Mouse (Mus musculus): Measurements from ENCODE around the gene Slco6c1. TPM values are rescaled to one million over a fixed set of nuclear protein-coding genes. Genes with fewer than 3 reads are reported as not detected.

Gene Slco6c1
- total RNA-seq (2014; rRNA removed), result not detected in 2 replicates
- not detected in 2 replicates for polyA plus RNA-seq (2012; rRNA removed)

GRCm38 (mm10) chr1:97128201-97128600, at the start of gene Slco6c1:
Gene Slco6c1 (minus strand): TSS chr1:97128301.
- no peaks in the 10 kb centered on the region for H3K27me3 ChIP-seq (ENCODE audit: control insufficient read depth, insufficient read depth, low read length)
- no peak within 1 kb of the TSS for H3K9ac ChIP-seq (ENCODE audit: low read depth, low read length)
- H3K27ac ChIP-seq (replicated peaks; ENCODE audit: insufficient read depth, low read depth, low read length), result no peak within 1 kb of the TSS
- H3K4me3 ChIP-seq (ENCODE audit: insufficient read depth, low read depth, low read length), result no peak within 1 kb of the TSS
- no peaks in the 10 kb centered on the region for H3K4me1 ChIP-seq (ENCODE audit: control insufficient read depth, insufficient read depth, low read length)
- no peak for DNase-seq (ENCODE audit: extremely low read depth, low read depth, low spot score)
- H3K36me3 ChIP-seq (ENCODE audit: control insufficient read depth, insufficient read depth, low read length), result no peaks in the 10 kb centered on the region
- 89% methylated on average over 6 of the region's 6 CpGs for WGBS
- no peaks in the 10 kb centered on the region for H3K79me2 ChIP-seq (ENCODE audit: control insufficient read depth, insufficient read depth, low read length)
- TF ChIP-seq CTCF (IDR thresholded peaks at IDR 0.05; ENCODE audit: low read depth, low read length) (no peak), POLR2A (IDR thresholded peaks at IDR 0.05; ENCODE audit: extremely low read depth, insufficient read depth, low read length) (no peak)

GRCm38 (mm10) chr1:97038982-97039381, 89.1 kb downstream of the Slco6c1 start:
- 38% methylated on average over 1 of the region's 1 CpGs for WGBS
- no peak overlapping the region for H3K27ac ChIP-seq (replicated peaks; ENCODE audit: insufficient read depth, low read depth, low read length)

GRCm38 (mm10) chr1:97038548-97038947, 89.6 kb downstream of the Slco6c1 start:
- TF ChIP-seq POLR2A (IDR thresholded peaks at IDR 0.05; ENCODE audit: extremely low read depth, insufficient read depth, low read length), result no peak
- TF ChIP-seq CTCF (IDR thresholded peaks at IDR 0.05; ENCODE audit: low read depth, low read length), result no peak
- no peaks in the 10 kb centered on the region for H3K27me3 ChIP-seq (ENCODE audit: control insufficient read depth, insufficient read depth, low read length)
- 11% methylated on average over 2 of the region's 2 CpGs for WGBS
- no peaks in the 10 kb centered on the region for H3K36me3 ChIP-seq (ENCODE audit: control insufficient read depth, insufficient read depth, low read length)
- H3K4me3 ChIP-seq (ENCODE audit: insufficient read depth, low read depth, low read length), result no peak overlapping the region
- H3K79me2 ChIP-seq (ENCODE audit: control insufficient read depth, insufficient read depth, low read length), result no peaks in the 10 kb centered on the region
- H3K9ac ChIP-seq (ENCODE audit: low read depth, low read length), result no peak overlapping the region
- no peaks in the 10 kb centered on the region for H3K4me1 ChIP-seq (ENCODE audit: control insufficient read depth, insufficient read depth, low read length)
- DNase-seq (ENCODE audit: extremely low read depth, low read depth, low spot score), result peak; percentile 1
- H3K27ac ChIP-seq (replicated peaks; ENCODE audit: insufficient read depth, low read depth, low read length), result no peak overlapping the region

More at GRCm38 (mm10) chr1:97038982-97039381, 89.1 kb downstream of the Slco6c1 start:
- no peak for TF ChIP-seq POLR2A (IDR thresholded peaks at IDR 0.05; ENCODE audit: extremely low read depth, insufficient read depth, low read length)
- no peak for TF ChIP-seq CTCF (IDR thresholded peaks at IDR 0.05; ENCODE audit: low read depth, low read length)
- H3K4me3 ChIP-seq (ENCODE audit: insufficient read depth, low read depth, low read length), result no peak overlapping the region
- H3K9ac ChIP-seq (ENCODE audit: low read depth, low read length), result no peak overlapping the region
- no peaks in the 10 kb centered on the region for H3K79me2 ChIP-seq (ENCODE audit: control insufficient read depth, insufficient read depth, low read length)
- H3K4me1 ChIP-seq (ENCODE audit: control insufficient read depth, insufficient read depth, low read length), result no peaks in the 10 kb centered on the region
- no peaks in the 10 kb centered on the region for H3K27me3 ChIP-seq (ENCODE audit: control insufficient read depth, insufficient read depth, low read length)
- H3K36me3 ChIP-seq (ENCODE audit: control insufficient read depth, insufficient read depth, low read length), result no peaks in the 10 kb centered on the region
- no peak for DNase-seq (ENCODE audit: extremely low read depth, low read depth, low spot score)

- Histone ChIP-seq H3K36me3 (ENCODE audit: control insufficient read depth, insufficient read depth, low read length) (no peaks in the 10 kb centered on the region), H3K9ac (ENCODE audit: low read depth, low read length) (no peak overlapping the region), H3K4me3 (ENCODE audit: insufficient read depth, low read depth, low read length) (no peak overlapping the region), H3K79me2 (ENCODE audit: control insufficient read depth, insufficient read depth, low read length) (no peaks in the 10 kb centered on the region), H3K27ac (replicated peaks; ENCODE audit: insufficient read depth, low read depth, low read length) (no peak overlapping the region), H3K27me3 (ENCODE audit: control insufficient read depth, insufficient read depth, low read length) (no peaks in the 10 kb centered on the region), H3K4me1 (ENCODE audit: control insufficient read depth, insufficient read depth, low read length) (no peaks in the 10 kb centered on the region)
- DNase-seq (ENCODE audit: extremely low read depth, low read depth, low spot score), result no peak
- 52% methylated on average over 2 of the region's 2 CpGs for WGBS
- TF ChIP-seq POLR2A (IDR thresholded peaks at IDR 0.05; ENCODE audit: extremely low read depth, insufficient read depth, low read length), result no peak
- no peak for TF ChIP-seq CTCF (IDR thresholded peaks at IDR 0.05; ENCODE audit: low read depth, low read length)
These were observed 90.1 kb downstream of the Slco6c1 start for GRCm38 (mm10) chr1:97037955-97038354.

GRCm38 (mm10) chr1:97021388-97021787, 106.7 kb downstream of the Slco6c1 start:
- WGBS, result 82% methylated on average over 2 of the region's 2 CpGs
- no peak for DNase-seq (ENCODE audit: extremely low read depth, low read depth, low spot score)
- Histone ChIP-seq H3K9ac (ENCODE audit: low read depth, low read length) (no peak overlapping the region), H3K4me3 (ENCODE audit: insufficient read depth, low read depth, low read length) (no peak overlapping the region), H3K79me2 (ENCODE audit: control insufficient read depth, insufficient read depth, low read length) (no peaks in the 10 kb centered on the region), H3K27me3 (ENCODE audit: control insufficient read depth, insufficient read depth, low read length) (no peaks in the 10 kb centered on the region), H3K36me3 (ENCODE audit: control insufficient read depth, insufficient read depth, low read length) (no peaks in the 10 kb centered on the region), H3K27ac (replicated peaks; ENCODE audit: insufficient read depth, low read depth, low read length) (no peak overlapping the region), H3K4me1 (ENCODE audit: control insufficient read depth, insufficient read depth, low read length) (no peaks in the 10 kb centered on the region)
- TF ChIP-seq POLR2A (IDR thresholded peaks at IDR 0.05; ENCODE audit: extremely low read depth, insufficient read depth, low read length) (no peak), CTCF (IDR thresholded peaks at IDR 0.05; ENCODE audit: low read depth, low read length) (no peak)

- no peak overlapping the region for H3K27ac ChIP-seq (replicated peaks; ENCODE audit: insufficient read depth, low read depth, low read length)
- H3K79me2 ChIP-seq (ENCODE audit: control insufficient read depth, insufficient read depth, low read length), result no peaks in the 10 kb centered on the region
- no peak overlapping the region for H3K9ac ChIP-seq (ENCODE audit: low read depth, low read length)
- DNase-seq (ENCODE audit: extremely low read depth, low read depth, low spot score), result no peak
- H3K4me3 ChIP-seq (ENCODE audit: insufficient read depth, low read depth, low read length), result no peak overlapping the region
- TF ChIP-seq CTCF (IDR thresholded peaks at IDR 0.05; ENCODE audit: low read depth, low read length), result no peak
- 33% methylated on average over 1 of the region's 1 CpGs for WGBS
- no peaks in the 10 kb centered on the region for H3K4me1 ChIP-seq (ENCODE audit: control insufficient read depth, insufficient read depth, low read length)
- no peaks in the 10 kb centered on the region for H3K36me3 ChIP-seq (ENCODE audit: control insufficient read depth, insufficient read depth, low read length)
- no peaks in the 10 kb centered on the region for H3K27me3 ChIP-seq (ENCODE audit: control insufficient read depth, insufficient read depth, low read length)
These were observed 108.7 kb downstream of the Slco6c1 start for GRCm38 (mm10) chr1:97019404-97019803.

Data from liver, adult 2 months (tissue).